Mouse (Mus musculus) large intestine, adult 2 months (tissue): ENCODE results near the gene Mindy4. TPM values are rescaled to one million over a fixed set of nuclear protein-coding genes. Genes with fewer than 3 reads are reported as not detected.

Experiments used
- DNase-seq: peaks from one replicate; pipeline ENCODE4 v3.0.0-alpha.2; 2012; ENCODE audit warnings: low read depth, low spot score
- WGBS: fragments of 180-500 bp; shearing (Covaris S2); methylation state at CpG from one replicate; pipeline ENCODE4 v1.1.7; 2018; 5-methylcytosine and 5-hydroxymethylcytosine counted together
- polyA plus RNA-seq: library from polyadenylated mRNA; depleted of rRNA; stranded (reverse); fragments of >200 nt; gene quantifications from 2 replicates; pipeline ENCODE4 v1.2.3, GENCODE M21; 2012; rRNA removed

The Mindy4 gene
- polyA plus RNA-seq, 1 experiment, result 2.7 TPM

DNA sequence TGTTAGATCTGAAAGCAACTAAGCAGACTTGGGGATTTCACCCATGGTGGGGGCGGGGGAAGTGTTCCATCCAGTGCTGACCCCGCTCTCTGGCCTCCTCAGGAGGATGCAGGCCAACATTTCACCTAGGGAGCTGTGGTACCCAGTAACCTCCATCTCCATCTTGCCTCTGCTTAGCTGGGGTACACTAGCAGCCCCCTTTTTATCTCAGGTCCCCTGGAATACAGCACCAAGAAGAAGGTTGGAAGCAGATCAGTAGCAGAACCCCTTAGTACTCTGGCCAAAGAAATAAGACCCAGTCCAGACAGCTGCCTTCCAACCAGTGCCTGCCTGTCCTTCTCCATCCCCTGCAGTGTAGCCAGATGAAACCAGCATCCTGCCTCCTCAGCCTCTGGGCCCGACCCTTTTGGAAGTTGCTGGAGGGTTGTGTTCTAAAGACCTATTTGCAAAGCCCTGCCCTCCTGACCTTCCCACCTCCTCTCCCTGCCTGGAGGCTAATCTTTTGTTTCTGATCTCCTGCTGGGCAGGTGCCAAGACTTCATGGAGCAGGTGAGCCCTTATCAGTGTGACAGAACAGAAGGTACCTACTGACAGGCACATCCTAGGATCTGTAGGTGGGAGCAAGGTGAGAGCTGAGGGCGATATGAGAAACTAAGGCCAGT is 151.4 kb downstream of the Mindy4 start:
- no peak for DNase-seq
- 56% methylated on average over 4 of the region's 4 CpGs for WGBS

DNA sequence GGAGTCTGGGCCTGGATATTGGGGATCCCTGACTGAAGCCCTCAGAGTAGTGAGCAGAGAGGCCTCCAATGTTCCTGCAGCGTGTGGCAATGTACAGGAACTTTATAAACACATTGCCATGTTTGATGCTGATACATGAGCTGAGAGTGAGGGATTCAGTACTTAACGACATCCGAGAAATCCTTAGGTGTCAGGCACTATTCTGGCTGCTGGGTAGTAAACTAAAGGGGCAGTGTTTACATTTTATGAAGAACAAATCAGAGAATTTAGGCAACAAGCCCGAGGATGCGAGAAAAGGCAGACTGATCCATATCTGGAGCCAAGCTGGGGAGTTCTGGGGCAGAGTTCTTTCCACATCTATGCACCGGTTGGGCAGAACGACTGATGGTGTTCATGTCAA is 152.4 kb downstream of the Mindy4 start:
- DNase-seq, result no peak
- 46% methylated on average over 7 of the region's 7 CpGs for WGBS

DNA sequence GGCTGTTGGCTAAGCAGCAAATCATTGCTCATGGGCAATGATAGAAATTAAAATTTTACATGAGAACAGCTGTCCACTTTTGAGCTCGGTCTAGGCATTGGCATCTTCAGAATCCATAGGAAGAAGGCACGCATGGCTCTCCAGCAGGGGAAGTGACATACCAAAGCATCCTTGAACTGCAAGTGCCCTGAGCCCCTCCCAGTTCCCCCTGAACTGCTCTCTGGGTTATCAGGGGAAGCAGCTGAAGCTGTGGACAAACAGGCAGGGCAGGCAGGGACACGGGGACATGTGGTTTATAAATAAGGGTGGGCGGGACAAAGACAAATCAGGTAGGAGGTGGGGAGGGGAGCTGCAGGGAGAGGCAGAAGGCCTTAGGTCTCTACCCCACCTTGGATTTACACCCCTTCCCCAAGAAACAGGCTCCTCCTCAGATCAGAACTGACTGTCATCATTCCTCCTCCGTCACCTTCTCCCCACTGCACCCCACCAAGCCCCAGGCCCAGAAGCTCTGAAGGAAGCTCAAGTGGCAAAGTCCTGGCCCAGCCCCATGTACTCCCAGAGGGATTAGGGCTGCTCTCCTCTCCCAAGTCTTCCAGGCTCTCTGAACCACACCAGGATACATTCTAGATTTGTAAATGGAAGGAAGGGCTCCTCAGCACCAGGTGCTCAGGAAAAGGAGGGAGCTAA is 153.0 kb downstream of the Mindy4 start:
- 25% methylated on average over 5 of the region's 5 CpGs for WGBS
- DNase-seq, result no peak

DNA sequence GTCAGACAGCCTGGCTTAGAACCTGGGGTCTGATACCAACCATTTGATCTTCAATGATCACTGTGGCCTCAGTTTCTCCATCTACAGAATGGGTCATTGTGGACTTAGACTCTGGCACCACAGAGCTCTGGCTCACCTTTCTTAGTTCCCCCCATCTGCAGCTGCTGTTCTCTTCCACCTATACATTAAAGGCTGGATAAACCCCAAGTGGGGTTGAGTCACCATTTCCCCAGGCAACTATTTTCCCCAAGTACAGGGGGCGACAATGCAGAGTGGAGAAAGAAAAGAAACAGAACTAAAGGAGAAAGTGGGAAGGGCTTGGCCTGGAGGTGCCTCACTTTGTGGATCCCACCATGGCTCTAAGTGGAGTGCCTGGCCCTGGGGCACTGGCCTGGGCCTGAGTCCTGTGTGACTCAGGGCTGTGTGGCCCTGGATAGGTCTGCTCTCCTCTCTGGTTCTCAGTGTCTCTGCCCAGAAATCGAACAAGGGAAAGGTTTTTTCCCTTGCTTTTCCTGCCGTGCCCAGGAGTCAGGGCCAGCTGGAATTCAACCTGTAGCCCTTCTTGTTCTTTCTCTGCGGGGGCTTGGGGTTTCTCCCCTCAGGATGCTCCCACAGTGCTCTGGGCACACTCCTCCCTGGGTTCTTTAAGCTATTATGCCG is 153.9 kb downstream of the Mindy4 start:
- WGBS, result 27% methylated on average over 5 of the region's 5 CpGs

DNA sequence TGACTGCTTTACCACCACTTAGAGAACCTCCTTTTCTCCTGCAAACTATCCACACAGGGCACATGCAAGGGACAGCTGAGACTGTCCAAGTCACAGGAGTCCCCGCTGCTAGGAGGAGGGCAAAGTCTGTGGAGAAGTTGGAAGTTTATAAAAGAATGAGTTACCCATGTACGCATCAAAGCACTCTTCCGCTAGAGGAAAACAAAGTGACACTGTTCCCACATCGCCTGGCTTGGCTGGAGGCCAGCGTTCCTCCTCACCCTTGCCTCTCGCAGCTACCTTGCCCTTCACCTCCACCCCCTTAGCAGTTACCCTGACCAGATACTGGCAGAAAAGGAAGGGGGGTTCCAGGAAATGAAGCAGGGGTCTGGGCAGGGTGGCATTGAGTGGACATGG is 154.5 kb downstream of the Mindy4 start:
- 19% methylated on average over 6 of the region's 6 CpGs for WGBS
- peak; percentile 66 for DNase-seq

More for the DNA sequence above, 153.9 kb downstream of the Mindy4 start:
- DNase-seq, result no peak

DNA sequence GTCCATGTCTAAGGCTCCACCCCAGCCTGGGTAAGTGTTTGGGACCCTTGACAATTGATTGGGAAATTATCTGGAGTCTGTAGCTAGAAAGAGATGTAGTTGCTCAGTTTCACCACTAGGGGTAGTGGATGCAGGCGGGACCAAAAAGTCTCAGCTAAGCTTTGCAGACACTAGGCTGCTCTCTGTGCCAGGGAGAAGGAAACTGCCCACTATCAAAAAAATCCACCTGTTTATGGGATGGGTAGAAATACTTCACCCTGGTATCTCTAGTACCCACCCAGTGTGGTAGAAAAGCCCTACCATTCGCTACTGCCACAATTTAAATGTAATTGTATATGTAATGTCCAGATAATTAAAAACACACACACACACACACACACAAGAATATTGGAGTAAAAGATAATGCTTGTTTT is 155.6 kb downstream of the Mindy4 start:
- 14% methylated on average over 2 of the region's 2 CpGs for WGBS
- DNase-seq, result no peak

DNA sequence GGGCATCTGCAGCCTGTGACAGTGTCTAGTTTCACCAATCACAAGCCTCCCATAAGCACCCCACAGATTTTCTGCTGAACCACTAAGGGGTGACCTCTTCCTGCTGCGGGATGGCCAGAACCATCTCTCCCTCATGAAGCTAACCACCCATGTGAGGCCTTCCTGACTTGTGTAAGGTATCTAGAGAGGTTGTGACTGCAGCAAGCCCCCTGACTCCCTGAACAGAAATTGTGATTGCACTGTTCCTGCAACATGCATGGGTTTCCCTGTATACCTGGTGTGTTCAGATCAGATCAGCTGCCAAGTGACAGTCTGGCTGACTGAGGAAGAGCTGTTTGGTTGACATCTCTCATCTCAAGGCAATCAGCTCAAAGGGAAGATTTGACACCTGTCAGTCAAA is 159.5 kb downstream of the Mindy4 start:
- no peak for DNase-seq
- WGBS, result 94% methylated on average over 1 of the region's 1 CpGs

DNA sequence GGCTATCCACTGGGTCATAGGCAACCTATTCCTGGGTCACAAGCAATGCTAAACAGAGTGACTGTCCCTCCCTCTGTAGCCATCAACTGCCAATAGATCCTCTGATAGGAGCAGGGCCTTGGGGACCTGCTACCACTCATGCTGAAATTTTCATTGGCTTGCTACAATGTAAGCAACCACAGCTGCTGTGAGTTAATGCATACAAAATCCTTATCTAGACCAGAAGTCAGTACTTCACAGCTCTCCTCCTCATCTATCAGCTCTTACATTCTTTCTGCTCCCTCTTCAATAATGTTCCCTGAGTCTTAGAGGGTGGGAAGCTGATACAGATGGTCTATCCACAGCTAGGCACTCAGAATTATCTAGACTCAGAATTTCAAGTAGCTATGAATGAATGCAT is 163.9 kb downstream of the Mindy4 start:
- DNase-seq, result no peak

Other genes with a start within 250 kb of the Mindy4 start
- 10.2 and 12.9 TPM in 2 replicates for gene Nod1, start 230.8 kb upstream of the Mindy4 start, polyA plus RNA-seq
- gene Ggct, start 210.4 kb upstream of the Mindy4 start, polyA plus RNA-seq, result 1.7 and 2.9 TPM in 2 replicates
- gene Gars, start 165.4 kb upstream of the Mindy4 start, polyA plus RNA-seq, result 44.2 and 44.7 TPM in 2 replicates
- 0.48 and 0.81 TPM in 2 replicates for gene Crhr2, start 70.4 kb upstream of the Mindy4 start, polyA plus RNA-seq
- gene Inmt, start 28.3 kb upstream of the Mindy4 start, polyA plus RNA-seq, result 0.14 and 0.34 TPM in 2 replicates
- 168 and 286 TPM in 2 replicates for gene Aqp1, start 133.0 kb downstream of the Mindy4 start, polyA plus RNA-seq
- gene Ghrhr, start 172.9 kb downstream of the Mindy4 start, polyA plus RNA-seq, result 0.19 and 0.33 TPM in 2 replicates
- gene Adcyap1r1, start 248.6 kb downstream of the Mindy4 start, polyA plus RNA-seq, result 2.2 and 2.7 TPM in 2 replicates